10 mouse cellular contexts compared by ENCODE assay signal in genomic region chr2:53083241-53083640, GRCm38 (mm10).
DNase-seq lines count a peak whose midpoint lies in the region; ATAC-seq and TF ChIP-seq lines count a peak whose summit lies in the region.
"Had no signal": no experiment of that assay in that cellular context is flagged by ENCODE, and none has a peak within 500 bp of the region (broad histone marks: within the 10 kb centered on the region; RNA-seq: fewer than 3 reads in every experiment).

No protein-coding gene starts in this region.

- no peaks in the 10 kb centered on the region for H3K9me3 ChIP-seq in forebrain, embryonic 11.5 days (ENCODE audit: control insufficient read depth, low read length)
- H3K9me3 ChIP-seq in forebrain, embryonic 10.5 days, result no peaks in the 10 kb centered on the region
- H3K9me3 ChIP-seq in midbrain, postnatal 0 days (ENCODE audit: low read length), result no peaks in the 10 kb centered on the region
- H3K9me3 ChIP-seq in midbrain, embryonic 16.5 days (replicated peaks; ENCODE audit: control insufficient read depth, low read length, poor library complexity, severe bottlenecking), result no peaks in the 10 kb centered on the region
- H3K9me3 ChIP-seq in forebrain, embryonic 15.5 days, result no peaks in the 10 kb centered on the region
- H3K9me3 ChIP-seq: hindbrain, embryonic 15.5 days had no signal

- no peak overlapping the region for H3K9ac ChIP-seq in forebrain, embryonic 11.5 days (ENCODE audit: low read length)
- no peak overlapping the region for H3K9ac ChIP-seq in midbrain, postnatal 0 days (replicated peaks; ENCODE audit: low read length, poor library complexity, severe bottlenecking)
- H3K9ac ChIP-seq in midbrain, embryonic 16.5 days (ENCODE audit: low read depth, low read length), result no peak overlapping the region
- H3K9ac ChIP-seq in forebrain, embryonic 15.5 days (replicated peaks), result no peak overlapping the region
- H3K9ac ChIP-seq: hindbrain, embryonic 15.5 days had no signal

- TF ChIP-seq CTCF in midbrain, postnatal 0 days (IDR thresholded peaks at IDR 0.05), result peak; percentile 75
- TF ChIP-seq CTCF in small intestine, adult 2 months (IDR thresholded peaks at IDR 0.05; ENCODE audit: extremely low read depth, insufficient read length, insufficient replicate concordance, low read depth, low read length), result peak; percentile 36; the same call in 1 of the 2 replicates

- H3K4me1 ChIP-seq in forebrain, embryonic 11.5 days (replicated peaks; ENCODE audit: control insufficient read depth, insufficient read depth, low read length), result no peaks in the 10 kb centered on the region
- peaks cover 8% of the 10 kb centered on the region; the same call in 1 of the 2 replicates for H3K4me1 ChIP-seq in forebrain, embryonic 10.5 days
- H3K4me1 ChIP-seq in midbrain, postnatal 0 days (ENCODE audit: insufficient read depth, low read length), result no peaks in the 10 kb centered on the region
- peaks cover 6% of the 10 kb centered on the region for H3K4me1 ChIP-seq in midbrain, embryonic 16.5 days (ENCODE audit: control insufficient read depth, insufficient read depth, low read length)
- H3K4me1 ChIP-seq in forebrain, embryonic 15.5 days, result peaks cover 12% of the 10 kb centered on the region
- no peaks in the 10 kb centered on the region for H3K4me1 ChIP-seq in small intestine, adult 2 months (ENCODE audit: control insufficient read depth, insufficient read depth, insufficient read length, low read length)
- H3K4me1 ChIP-seq: hindbrain, embryonic 15.5 days had no signal

- H3K27me3 ChIP-seq in forebrain, embryonic 11.5 days (ENCODE audit: control insufficient read depth, insufficient read depth, low read length), result no peaks in the 10 kb centered on the region
- no peaks in the 10 kb centered on the region for H3K27me3 ChIP-seq in forebrain, embryonic 10.5 days (ENCODE audit: poor library complexity, severe bottlenecking)
- H3K27me3 ChIP-seq in midbrain, postnatal 0 days (ENCODE audit: insufficient read depth, low read length), result no peaks in the 10 kb centered on the region
- H3K27me3 ChIP-seq in midbrain, embryonic 16.5 days (ENCODE audit: control insufficient read depth, insufficient read depth, low read depth, low read length), result no peaks in the 10 kb centered on the region
- no peaks in the 10 kb centered on the region for H3K27me3 ChIP-seq in forebrain, embryonic 15.5 days
- no peaks in the 10 kb centered on the region for H3K27me3 ChIP-seq in small intestine, adult 2 months (ENCODE audit: control insufficient read depth, insufficient read depth, low read length)
- H3K27me3 ChIP-seq: hindbrain, embryonic 15.5 days had no signal

- H3K36me3 ChIP-seq in forebrain, embryonic 11.5 days (ENCODE audit: control insufficient read depth, insufficient read depth, low read length), result no peaks in the 10 kb centered on the region
- 0 out of 2 replicates have a peak, but pooled peaks cover 3% of the 10 kb centered on the region for H3K36me3 ChIP-seq in forebrain, embryonic 10.5 days (replicated peaks)
- no peaks in the 10 kb centered on the region for H3K36me3 ChIP-seq in midbrain, postnatal 0 days (ENCODE audit: insufficient read depth, low read length)
- no peaks in the 10 kb centered on the region for H3K36me3 ChIP-seq in midbrain, embryonic 16.5 days (ENCODE audit: control insufficient read depth, insufficient read depth, low read length)
- no peaks in the 10 kb centered on the region for H3K36me3 ChIP-seq in forebrain, embryonic 15.5 days
- H3K36me3 ChIP-seq in small intestine, adult 2 months (ENCODE audit: control insufficient read depth, insufficient read depth, low read length), result no peaks in the 10 kb centered on the region
- H3K36me3 ChIP-seq: hindbrain, embryonic 15.5 days had no signal

- 37% methylated on average over 1 of the region's 1 CpGs for WGBS in forebrain, embryonic 11.5 days
- 37% methylated on average over 1 of the region's 1 CpGs for WGBS in forebrain, embryonic 10.5 days
- WGBS in midbrain, postnatal 0 days, result 30% methylated on average over 1 of the region's 1 CpGs
- 35% methylated on average over 1 of the region's 1 CpGs for WGBS in midbrain, embryonic 16.5 days
- WGBS in forebrain, embryonic 15.5 days, result 22% methylated on average over 1 of the region's 1 CpGs
- WGBS in small intestine, adult 2 months, result 9% methylated on average over 1 of the region's 1 CpGs

- no peak overlapping the region for H3K4me3 ChIP-seq in forebrain, embryonic 11.5 days (ENCODE audit: low read depth, low read length)
- H3K4me3 ChIP-seq in forebrain, embryonic 10.5 days, result no peak overlapping the region
- no peak overlapping the region for H3K4me3 ChIP-seq in midbrain, postnatal 0 days (ENCODE audit: low read depth, low read length)
- H3K4me3 ChIP-seq in midbrain, embryonic 16.5 days (ENCODE audit: low read depth, low read length), result no peak overlapping the region
- no peak overlapping the region for H3K4me3 ChIP-seq in forebrain, embryonic 15.5 days
- H3K4me3 ChIP-seq in small intestine, adult 2 months (ENCODE audit: low read depth, low read length), result no peak overlapping the region
- H3K4me3 ChIP-seq: hindbrain, embryonic 15.5 days; myocyte had no signal

- ATAC-seq in forebrain, embryonic 11.5 days (replicated peaks; ENCODE audit: low FRiP score), result peak; percentile 64; the same call in 1 of the 2 replicates
- ATAC-seq in midbrain, postnatal 0 days (ENCODE audit: low FRiP score), result no peak
- no peak for ATAC-seq in midbrain, embryonic 16.5 days
- peak; percentile 39; the same call in 1 of the 2 replicates for ATAC-seq in forebrain, embryonic 15.5 days (replicated peaks)

- H3K4me2 ChIP-seq in forebrain, embryonic 11.5 days (ENCODE audit: low read depth, low read length, severe bottlenecking), result no peak overlapping the region
- H3K4me2 ChIP-seq in midbrain, postnatal 0 days (ENCODE audit: low read depth, low read length, poor library complexity, severe bottlenecking), result no peak overlapping the region
- H3K4me2 ChIP-seq in midbrain, embryonic 16.5 days (ENCODE audit: low read length), result no peak overlapping the region
- H3K4me2 ChIP-seq in forebrain, embryonic 15.5 days (replicated peaks), result no peak overlapping the region
- H3K4me2 ChIP-seq: hindbrain, embryonic 15.5 days had no signal

- no peak for DNase-seq in forebrain, embryonic 11.5 days (ENCODE audit: low spot score)
- DNase-seq in forebrain, embryonic 10.5 days (ENCODE audit: extremely low spot score, low spot score), result no peak
- DNase-seq in midbrain, postnatal 0 days (ENCODE audit: low spot score), result no peak
- DNase-seq in testis, postnatal 14 days (ENCODE audit: low spot score), result no peak
- DNase-seq in testis, postnatal 10 days (ENCODE audit: low spot score), result no peak

- no peak overlapping the region for H3K27ac ChIP-seq in forebrain, embryonic 11.5 days (ENCODE audit: low read depth, low read length)
- H3K27ac ChIP-seq in forebrain, embryonic 10.5 days, result no peak overlapping the region
- no peak overlapping the region for H3K27ac ChIP-seq in midbrain, postnatal 0 days (ENCODE audit: low read depth, low read length)
- H3K27ac ChIP-seq in midbrain, embryonic 16.5 days (ENCODE audit: low read length), result no peak overlapping the region
- no peak overlapping the region for H3K27ac ChIP-seq in forebrain, embryonic 15.5 days (replicated peaks)
- no peak overlapping the region for H3K27ac ChIP-seq in small intestine, adult 2 months (ENCODE audit: insufficient read depth, low read depth, low read length)
- H3K27ac ChIP-seq: hindbrain, embryonic 15.5 days had no signal

- no peak for TF ChIP-seq POLR2A in small intestine, adult 2 months (IDR thresholded peaks at IDR 0.05; ENCODE audit: low read depth, low read length)

Comparison
In these comparisons a context has a peak if more than half of its experiments do, and no peak if none do; other contexts are left out.
1. ATAC-seq: peak in forebrain, embryonic 11.5 days (single experiment) and forebrain, embryonic 15.5 days (single experiment); none in midbrain, postnatal 0 days (single experiment) and midbrain, embryonic 16.5 days (single experiment).